Mouse (Mus musculus) kidney, postnatal 36 days (tissue): ENCODE data around the gene Zic1.

Experiments
- DNase-seq, 2 experiments: peaks; one replicate each; pipeline ENCODE4 v3.0.0; 2021 to 2022; ENCODE audit warnings: mixed read lengths in 2 of 2

Zic1 gene

DNA sequence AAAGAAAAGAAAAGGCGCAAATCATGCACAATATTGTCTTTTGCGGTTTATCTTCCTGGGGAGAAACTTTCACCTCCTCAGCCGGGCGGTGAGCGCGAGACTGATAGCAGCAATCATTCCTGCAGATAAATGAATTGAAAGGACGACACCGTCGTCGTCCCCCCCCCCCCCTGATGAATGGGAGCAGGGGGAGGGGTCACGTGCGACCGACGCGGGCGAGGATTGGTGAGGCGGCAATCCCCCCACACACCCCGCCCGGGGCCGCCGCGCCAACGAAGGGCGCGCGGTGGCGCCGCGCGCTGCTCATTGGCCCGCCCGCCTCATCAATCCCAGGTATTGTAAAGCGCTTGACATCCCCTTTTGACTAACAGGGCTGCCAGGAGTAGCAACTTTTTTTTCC is at the start of gene Zic1:
TSS of gene Zic1 (minus strand) at position 147 of the 400 bp plus-strand sequence.
- DNase-seq: no peak

GRCm38 (mm10) chr9:91414007-91414661 is 48.5 kb upstream of the Zic1 start:
- no peak for DNase-seq

DNA sequence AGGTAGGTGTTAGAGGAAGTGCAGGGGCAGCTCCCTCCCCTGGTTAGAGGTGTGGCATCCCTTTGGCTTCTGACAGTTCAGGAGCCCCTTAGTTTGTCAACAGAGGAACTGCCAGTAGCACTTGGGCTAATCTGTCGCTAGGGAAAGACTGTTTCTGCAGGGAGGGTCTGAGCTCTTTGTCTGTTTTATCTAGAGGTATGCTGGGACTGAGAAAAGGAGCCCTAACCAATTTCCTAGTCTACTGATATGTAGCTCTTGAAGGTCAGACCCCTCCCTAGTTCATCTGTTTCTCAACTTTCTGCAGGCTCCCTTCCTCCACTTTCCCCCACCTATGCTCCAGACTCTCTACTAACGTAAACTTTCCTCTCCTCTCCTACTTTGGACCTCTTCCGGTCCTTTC is 44.2 kb upstream of the Zic1 start:
- no peak for DNase-seq

- DNase-seq: no peak
These were observed 40.7 kb upstream of the Zic1 start for GRCm38 (mm10) chr9:91406258-91406763.

GRCm38 (mm10) chr9:91405753-91406178 is 40.2 kb upstream of the Zic1 start:
- DNase-seq: no peak

- no peak for DNase-seq
These were observed 39.5 kb upstream of the Zic1 start for GRCm38 (mm10) chr9:91404905-91405752.

GRCm38 (mm10) chr9:91404229-91404628 is 38.6 kb upstream of the Zic1 start:
- no peak for DNase-seq

DNA sequence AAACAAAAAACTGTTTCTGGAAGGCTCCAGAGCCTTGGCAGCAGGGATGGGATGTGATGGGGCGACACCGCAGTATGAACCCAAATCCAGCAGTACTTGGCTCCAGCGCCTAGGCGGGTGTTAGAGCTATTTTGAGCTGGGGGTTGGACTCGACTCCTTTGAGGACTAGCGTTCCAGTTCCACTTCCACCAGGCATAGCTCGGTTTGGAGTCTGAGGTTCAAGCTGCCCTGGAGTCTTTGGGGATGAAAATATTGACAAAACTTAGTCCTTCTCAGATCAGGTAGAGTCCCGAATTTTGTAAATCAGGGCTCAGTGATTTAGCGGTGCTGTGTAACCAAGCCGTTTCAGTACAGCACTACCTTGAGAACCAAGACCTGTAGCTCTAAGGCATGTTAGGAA is 35.9 kb upstream of the Zic1 start:
- no peak for DNase-seq

DNA sequence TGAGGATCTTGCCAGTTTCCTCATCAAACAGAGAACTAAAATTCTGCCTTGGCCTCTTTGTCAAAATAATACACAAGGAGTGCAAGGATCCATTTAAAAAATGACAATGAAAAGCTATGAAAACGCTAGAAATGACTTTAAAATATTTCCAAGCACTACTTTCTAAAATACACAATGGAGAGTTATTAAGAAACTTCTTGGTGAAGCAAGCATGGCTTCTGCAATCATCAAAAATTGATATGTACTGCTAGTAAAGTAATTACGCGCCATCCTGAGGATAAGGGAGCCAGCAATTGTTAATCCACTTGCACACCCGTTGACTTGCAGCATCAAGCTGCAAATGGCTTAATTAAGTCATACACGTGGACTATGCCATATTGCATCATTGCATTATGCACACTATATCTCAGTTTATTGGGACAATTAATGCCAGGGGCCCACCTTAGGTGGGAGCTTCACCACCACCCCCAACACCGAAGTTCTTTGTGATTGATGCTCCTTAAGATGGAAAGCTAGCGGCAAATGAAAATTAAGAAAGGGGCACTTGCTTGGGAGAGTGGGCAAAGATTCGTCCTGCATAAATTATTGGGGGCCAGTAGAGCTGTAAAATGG is 35.0 kb upstream of the Zic1 start:
- DNase-seq: no peak

DNA sequence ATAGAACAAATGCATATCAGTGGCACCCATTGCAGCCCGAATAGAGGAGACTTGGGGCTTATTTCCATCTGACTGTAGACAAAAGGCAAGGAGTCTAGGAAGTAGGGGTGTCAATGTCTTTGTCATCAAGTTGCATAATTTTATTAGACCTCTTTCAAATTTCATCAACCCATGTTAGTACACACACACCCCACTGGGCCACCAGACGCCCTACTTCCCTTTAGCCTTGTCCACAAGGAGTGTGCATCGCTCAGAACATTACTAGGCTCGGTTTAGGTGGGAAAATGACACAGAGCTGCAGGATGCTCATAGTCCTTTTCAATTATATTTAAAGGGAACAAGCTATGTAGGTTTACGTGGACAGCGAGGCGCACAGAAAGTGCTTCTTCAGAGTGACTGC is 34.4 kb upstream of the Zic1 start:
- no peak for DNase-seq

- no peak for DNase-seq
These were observed 29.6 kb upstream of the Zic1 start for GRCm38 (mm10) chr9:91395066-91395772.

- DNase-seq: no peak
These were observed 28.6 kb upstream of the Zic1 start for GRCm38 (mm10) chr9:91394211-91394646.

GRCm38 (mm10) chr9:91393376-91394068 is 27.9 kb upstream of the Zic1 start:
- no peak for DNase-seq

- DNase-seq: no peak
These were observed 22.6 kb upstream of the Zic1 start for GRCm38 (mm10) chr9:91388173-91388572.

GRCm38 (mm10) chr9:91387740-91388080 is 22.1 kb upstream of the Zic1 start:
- DNase-seq: no peak

GRCm38 (mm10) chr9:91386891-91387739 is 21.5 kb upstream of the Zic1 start:
- no peak for DNase-seq

- DNase-seq: no peak
These were observed 20.9 kb upstream of the Zic1 start for GRCm38 (mm10) chr9:91386502-91386890.

- DNase-seq: no peak
These were observed 20.2 kb upstream of the Zic1 start for GRCm38 (mm10) chr9:91385561-91386430.

DNA sequence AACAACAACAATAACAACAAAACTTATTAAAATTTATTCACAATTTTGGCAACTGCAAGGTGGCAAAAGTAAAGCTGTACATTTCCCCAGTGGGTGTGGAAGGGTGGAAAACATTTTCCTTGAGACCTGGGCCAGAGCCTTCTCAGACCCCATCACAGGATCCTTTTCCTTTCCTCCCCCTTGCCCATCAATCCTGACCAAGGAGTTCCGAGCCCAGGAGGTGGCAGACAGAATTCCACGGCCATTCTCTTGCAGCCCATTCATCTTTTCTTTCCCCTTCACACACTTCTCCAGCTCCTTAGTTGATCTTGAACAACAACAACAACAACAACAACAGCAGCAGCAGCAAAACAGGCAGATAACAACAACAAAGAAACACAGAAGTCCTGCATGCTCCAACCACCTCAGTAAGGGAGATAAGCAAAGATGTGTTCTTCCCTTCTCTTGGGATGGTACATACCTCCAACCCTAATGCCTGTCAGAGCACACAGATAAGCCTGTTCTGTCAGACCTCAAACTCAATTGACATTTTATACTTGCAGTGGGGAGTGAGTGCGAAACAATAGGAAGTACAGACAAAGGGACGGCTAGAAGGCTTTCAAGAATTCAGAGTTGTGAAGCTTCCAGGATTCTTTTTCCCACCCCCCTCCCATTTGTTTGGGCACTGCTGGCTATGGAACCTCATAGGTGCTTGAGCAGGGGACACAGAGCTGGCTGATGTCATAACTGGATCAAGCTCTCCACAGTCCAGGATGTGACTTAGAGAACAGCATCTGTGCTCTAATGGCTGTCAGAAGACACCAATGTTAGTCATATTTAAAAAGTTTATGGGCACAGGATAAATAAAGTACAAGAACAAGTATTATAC is 19.3 kb upstream of the Zic1 start:
- DNase-seq: no peak
